Mouse (Mus musculus): ENCODE data around the gene Lama4.

- no peak for TF ChIP-seq POLR2A (IDR thresholded peaks at IDR 0.05; ENCODE audit: control insufficient read depth, low read depth, low read length)
- no peak for TF ChIP-seq CTCF (IDR thresholded peaks at IDR 0.05; ENCODE audit: control insufficient read depth, insufficient read depth, insufficient replicate concordance, low read depth, low read length)
These were observed 100.1 kb downstream of the Lama4 start for GRCm38 (mm10) chr10:39065449-39065848.

Measured in testis, adult 2 months (tissue).